Mouse (Mus musculus) WW6 (cell line): ENCODE results near the gene Klhdc8a.

Experiments used
- DNase-seq: peaks from one replicate; pipeline ENCODE4 v3.0.0-alpha.2; 2013; ENCODE audit warnings: low read depth, low spot score

Klhdc8a gene

GRCm38 (mm10) chr1:132290921-132291675 lies 7.3 kb upstream of the Klhdc8a start:
- no peak for DNase-seq

DNA sequence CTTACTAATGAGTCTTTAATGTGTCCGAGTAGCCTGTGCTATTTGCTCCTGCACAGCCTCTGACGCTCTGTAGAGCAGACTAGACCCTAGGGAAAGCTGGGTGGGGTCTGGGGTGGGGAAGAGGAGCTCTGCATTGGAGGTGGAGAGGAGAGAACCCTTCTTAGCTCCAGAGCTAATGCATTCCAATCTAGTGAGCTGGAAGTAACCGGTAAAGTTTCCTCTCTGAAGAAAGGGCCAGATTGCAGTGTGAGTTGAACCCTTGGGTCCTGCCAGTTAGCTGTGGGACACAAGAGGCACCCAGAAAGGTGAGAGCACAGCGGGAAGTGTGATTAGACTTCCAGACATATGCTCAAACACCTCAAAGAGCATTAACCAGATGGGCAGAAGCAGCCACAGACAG lies 6.7 kb upstream of the Klhdc8a start:
- DNase-seq, result no peak

DNA sequence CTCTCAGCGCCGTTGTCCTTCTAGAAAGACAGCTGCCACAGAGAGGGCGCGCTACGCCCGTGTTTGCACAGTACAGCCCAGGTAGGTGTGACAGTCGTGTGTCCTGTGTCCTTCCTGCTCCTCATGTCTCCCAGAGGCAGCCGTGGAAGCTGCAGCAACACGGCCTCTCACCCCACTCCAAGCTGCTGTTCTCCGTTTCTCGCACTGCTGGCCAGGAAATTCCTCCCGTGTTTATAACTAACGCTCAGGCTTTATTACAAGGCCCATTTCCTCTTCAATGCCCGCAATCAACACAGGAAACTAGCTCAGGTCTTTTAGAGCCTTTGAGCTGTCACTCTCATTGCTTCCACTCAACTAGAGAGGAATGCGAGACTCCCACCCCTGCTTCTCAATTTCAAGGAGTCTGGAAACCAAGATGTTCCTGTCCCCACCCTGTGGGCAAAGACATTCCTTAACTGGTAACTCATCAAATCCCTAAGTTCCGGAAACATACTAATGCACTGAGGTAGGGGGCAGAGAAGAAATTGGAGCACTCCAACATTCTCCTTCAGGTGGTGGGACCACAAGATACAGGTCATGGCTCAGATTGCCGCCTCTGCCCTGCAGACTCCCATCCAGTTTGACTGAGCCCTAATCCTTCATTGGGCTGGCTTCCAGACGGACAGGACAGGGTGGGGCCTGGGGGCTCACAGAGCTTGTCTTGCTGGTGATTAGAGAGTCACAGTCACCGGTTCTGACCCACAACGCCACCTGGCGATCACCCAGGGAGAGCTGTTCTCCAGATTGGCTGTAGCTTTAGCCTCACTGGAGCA lies 5.9 kb upstream of the Klhdc8a start:
- DNase-seq, result no peak

- no peak for DNase-seq
These were observed 2.9 kb upstream of the Klhdc8a start for GRCm38 (mm10) chr1:132295506-132295905.

GRCm38 (mm10) chr1:132296051-132296450 lies 2.4 kb upstream of the Klhdc8a start:
- DNase-seq, result no peak

DNA sequence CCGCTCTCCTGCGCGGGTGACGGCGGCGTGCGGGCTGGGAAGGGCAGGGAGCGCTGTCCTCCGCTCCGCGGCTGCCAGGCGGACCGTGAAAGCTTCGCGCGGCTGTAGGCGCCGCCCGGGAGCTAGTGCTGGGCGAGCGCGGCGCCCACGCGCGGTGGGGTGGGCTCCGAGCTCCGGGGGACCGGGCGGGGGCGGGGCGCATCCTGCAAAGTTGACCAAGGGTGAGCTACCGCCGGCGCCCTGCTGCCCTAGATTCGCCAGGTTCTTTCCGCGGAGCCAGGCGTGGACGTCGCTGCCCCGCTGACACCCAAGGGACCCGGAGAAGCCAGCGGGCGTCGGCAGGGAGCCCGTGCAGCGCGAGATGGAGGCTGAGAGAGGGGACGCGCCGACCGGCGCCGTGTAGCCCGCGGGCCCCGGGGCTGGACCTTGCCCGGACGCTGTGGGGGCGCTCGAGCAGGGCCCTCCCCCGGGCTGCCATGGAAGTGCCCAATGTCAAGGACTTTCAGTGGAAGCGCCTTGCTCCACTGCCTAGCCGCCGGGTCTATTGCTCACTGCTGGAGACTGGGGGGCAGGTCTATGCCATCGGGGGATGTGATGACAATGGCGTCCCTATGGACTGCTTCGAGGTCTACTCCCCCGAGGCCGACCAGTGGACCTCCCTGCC lies 507 bp downstream of the Klhdc8a start:
- DNase-seq, result no peak

GRCm38 (mm10) chr1:132299744-132300143 lies 1.3 kb downstream of the Klhdc8a start:
- no peak for DNase-seq

GRCm38 (mm10) chr1:132301242-132301641 lies 2.8 kb downstream of the Klhdc8a start:
- no peak for DNase-seq

DNA sequence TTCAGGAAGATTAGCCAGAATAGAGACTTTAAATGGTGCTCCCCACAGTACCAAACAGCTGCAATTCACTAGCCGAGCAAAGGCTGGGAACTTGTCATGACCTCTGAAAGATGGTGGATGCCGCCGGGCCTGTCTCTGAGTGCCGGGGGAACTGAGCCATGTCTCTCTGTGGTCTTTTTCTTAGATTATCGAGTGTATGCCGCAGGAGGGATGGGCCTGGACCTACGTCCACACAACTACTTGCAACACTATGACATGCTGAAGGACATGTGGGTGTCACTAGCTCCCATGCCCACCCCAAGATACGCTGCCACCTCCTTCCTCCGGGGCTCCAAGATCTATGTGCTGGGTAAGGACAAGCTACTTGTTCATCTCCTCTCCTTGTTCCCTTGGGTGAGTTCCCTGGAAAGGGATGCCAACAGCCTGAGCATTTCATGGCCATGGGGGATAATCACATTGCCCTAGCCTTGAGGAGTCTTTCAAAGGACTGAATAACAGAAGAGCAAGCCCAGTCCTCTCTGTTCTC lies 4.0 kb downstream of the Klhdc8a start:
- no peak for DNase-seq

DNA sequence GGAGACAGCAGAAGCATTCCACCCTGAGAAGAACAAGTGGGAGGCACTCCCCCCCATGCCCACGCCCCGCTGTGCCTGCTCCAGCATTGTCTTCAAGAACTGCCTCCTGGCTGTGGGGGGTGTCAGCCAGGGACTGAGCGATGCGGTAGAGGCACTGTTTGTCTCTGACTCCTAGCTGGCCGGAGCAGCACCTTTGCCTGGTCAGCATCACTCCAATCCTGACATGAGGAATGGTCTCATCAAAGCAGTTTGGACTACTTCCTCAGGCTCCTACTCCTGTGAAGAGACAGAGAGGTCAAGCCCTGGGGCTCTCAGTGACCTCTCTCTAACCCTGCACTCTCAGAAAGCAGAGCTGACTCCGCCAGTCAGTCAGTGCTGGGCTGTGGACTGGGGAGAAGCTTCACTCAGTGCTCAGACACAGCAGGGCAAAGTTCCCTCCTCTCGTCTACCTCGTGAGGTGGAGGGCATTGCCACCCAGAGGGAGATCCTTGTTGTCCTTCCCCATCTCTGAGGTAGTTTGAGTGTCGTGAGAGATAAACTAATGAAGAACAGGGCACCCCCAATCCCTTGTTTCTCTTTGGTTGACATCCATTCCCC lies 6.3 kb downstream of the Klhdc8a start:
- DNase-seq, result no peak

GRCm38 (mm10) chr1:132306160-132306559 lies 7.7 kb downstream of the Klhdc8a start:
- DNase-seq, result no peak

GRCm38 (mm10) chr1:132306808-132307207 lies 8.4 kb downstream of the Klhdc8a start:
- no peak for DNase-seq

DNA sequence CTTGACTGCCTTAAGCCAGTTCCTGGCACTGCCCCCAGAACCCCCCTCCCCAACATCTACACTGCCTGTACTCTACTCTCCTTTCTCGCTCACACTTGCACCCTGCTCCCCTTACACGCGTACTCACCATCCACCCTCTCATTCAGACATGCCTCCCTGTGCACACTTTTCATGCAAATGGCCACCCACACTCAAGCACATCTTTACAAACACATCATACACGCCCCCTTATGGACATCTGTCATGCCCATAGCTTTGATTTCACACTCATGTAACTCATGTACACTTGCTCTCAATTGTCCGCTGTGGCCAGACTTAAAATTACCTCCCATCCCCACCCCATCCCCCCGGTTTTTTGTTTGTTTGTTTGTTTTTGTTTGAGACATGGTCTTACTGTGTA lies 9.5 kb downstream of the Klhdc8a start:
- no peak for DNase-seq

- DNase-seq, result no peak
These were observed 10.2 kb downstream of the Klhdc8a start for GRCm38 (mm10) chr1:132308674-132309073.

- no peak for DNase-seq
These were observed 12.3 kb downstream of the Klhdc8a start for GRCm38 (mm10) chr1:132310754-132311153.

- DNase-seq, result no peak
These were observed 12.9 kb downstream of the Klhdc8a start for GRCm38 (mm10) chr1:132311174-132311859.

GRCm38 (mm10) chr1:132312043-132312442 lies 13.6 kb downstream of the Klhdc8a start:
- DNase-seq, result no peak

DNA sequence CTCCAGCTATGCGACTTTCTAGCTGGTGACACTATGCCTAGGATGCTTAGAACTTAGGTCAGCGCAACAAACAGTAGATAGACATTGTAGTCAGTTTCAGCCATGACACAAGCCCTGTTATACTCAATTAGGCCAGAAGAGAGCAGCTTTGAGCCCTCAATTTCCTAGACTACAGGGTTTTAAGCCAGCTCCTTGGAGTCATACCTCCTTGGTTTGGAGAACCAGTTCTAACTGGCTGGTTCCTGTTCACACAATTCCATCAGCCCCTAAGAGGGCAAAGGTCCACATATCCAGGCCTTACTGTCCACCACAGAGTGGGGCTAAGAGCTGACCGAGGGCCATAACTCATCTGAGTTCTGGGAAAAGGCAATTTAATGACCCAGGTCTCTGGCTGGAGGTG lies 14.3 kb downstream of the Klhdc8a start:
- no peak for DNase-seq

- peak; percentile 82 for DNase-seq
These were observed 17.6 kb downstream of the Klhdc8a start, which contains the start of gene Nuak2 for GRCm38 (mm10) chr1:132315889-132316624. TSS of gene Nuak2 (plus strand) at chr1:132316126.

- no peak for DNase-seq
These were observed 18.2 kb downstream of the Klhdc8a start for GRCm38 (mm10) chr1:132316625-132316994.
